Mouse (Mus musculus) heart, embryonic 13.5 days (tissue): ENCODE data around the gene Fuk. TPM values are rescaled to one million over a fixed set of nuclear protein-coding genes. Genes with fewer than 3 reads are reported as not detected.
"Not testable (repeated sequence)": the region's sequence is repeated elsewhere in the genome, so short reads cannot be mapped to it uniquely, and the experiment has no call there.

Experiments
- ATAC-seq: fragments of 200-750 bp; cut with Nextera tagmentation; 2 replicates; pipeline ENCODE4 v1.8.0; 2017; ENCODE audit warnings: moderate TSS enrichment; ENCODE audit not compliant: insufficient number of reproducible peaks, low FRiP score, low TSS enrichment; ENCODE audit errors: extremely low read depth
- H3K27ac ChIP-seq: fragments of 300-500 bp; sonication (generic); replicated peaks from 2 replicates; pipeline ENCODE4 v1.5.1; 2015; ENCODE audit warnings: moderate library complexity, mild to moderate bottlenecking, inconsistent platforms
- H3K27me3 ChIP-seq: fragments of 300-500 bp; sonication (generic); replicated peaks from 2 replicates; pipeline ENCODE4 v1.6.1; 2015; ENCODE audit warnings: mild to moderate bottlenecking, inconsistent platforms
- H3K36me3 ChIP-seq: fragments of 300-500 bp; sonication (generic); 2 replicates; pipeline ENCODE4 v1.6.1; 2015; ENCODE audit warnings: mild to moderate bottlenecking, inconsistent platforms
- H3K4me1 ChIP-seq: fragments of 300-500 bp; sonication (generic); 2 replicates; pipeline ENCODE4 v1.6.1; 2015; ENCODE audit warnings: inconsistent platforms
- H3K4me2 ChIP-seq: fragments of 300-500 bp; sonication (generic); 2 replicates; pipeline ENCODE4 v1.6.1; 2015; ENCODE audit warnings: inconsistent platforms, mild to moderate bottlenecking, moderate library complexity
- H3K4me3 ChIP-seq: fragments of 300-500 bp; sonication (generic); 2 replicates; pipeline ENCODE4 v1.5.1; 2015; ENCODE audit warnings: moderate library complexity, mild to moderate bottlenecking, inconsistent platforms
- H3K9ac ChIP-seq: fragments of 300-500 bp; sonication (generic); 2 replicates; pipeline ENCODE4 v1.6.1; 2015; ENCODE audit warnings: inconsistent platforms, mild to moderate bottlenecking, moderate library complexity
- H3K9me3 ChIP-seq: fragments of 300-500 bp; sonication (generic); 2 replicates; pipeline ENCODE4 v1.6.1; 2016; ENCODE audit warnings: inconsistent platforms
- WGBS: fragments of 180-500 bp; shearing (Covaris S2); methylation state at CpG from one replicate; pipeline ENCODE4 v1.1.7; 2015; ENCODE audit warnings: mixed read lengths; 5-methylcytosine and 5-hydroxymethylcytosine counted together
- polyA plus RNA-seq: library from polyadenylated mRNA; unstranded; fragments of >200 nt; fragmentation: Nextera tagmentation; extraction: Ambion mirVana; gene quantifications from 2 replicates; pipeline ENCODE4 v1.2.1, GENCODE M21; 2015

Gene Fuk
- polyA plus RNA-seq, 1 experiment from 2014 or later: 7.1 TPM

DNA sequence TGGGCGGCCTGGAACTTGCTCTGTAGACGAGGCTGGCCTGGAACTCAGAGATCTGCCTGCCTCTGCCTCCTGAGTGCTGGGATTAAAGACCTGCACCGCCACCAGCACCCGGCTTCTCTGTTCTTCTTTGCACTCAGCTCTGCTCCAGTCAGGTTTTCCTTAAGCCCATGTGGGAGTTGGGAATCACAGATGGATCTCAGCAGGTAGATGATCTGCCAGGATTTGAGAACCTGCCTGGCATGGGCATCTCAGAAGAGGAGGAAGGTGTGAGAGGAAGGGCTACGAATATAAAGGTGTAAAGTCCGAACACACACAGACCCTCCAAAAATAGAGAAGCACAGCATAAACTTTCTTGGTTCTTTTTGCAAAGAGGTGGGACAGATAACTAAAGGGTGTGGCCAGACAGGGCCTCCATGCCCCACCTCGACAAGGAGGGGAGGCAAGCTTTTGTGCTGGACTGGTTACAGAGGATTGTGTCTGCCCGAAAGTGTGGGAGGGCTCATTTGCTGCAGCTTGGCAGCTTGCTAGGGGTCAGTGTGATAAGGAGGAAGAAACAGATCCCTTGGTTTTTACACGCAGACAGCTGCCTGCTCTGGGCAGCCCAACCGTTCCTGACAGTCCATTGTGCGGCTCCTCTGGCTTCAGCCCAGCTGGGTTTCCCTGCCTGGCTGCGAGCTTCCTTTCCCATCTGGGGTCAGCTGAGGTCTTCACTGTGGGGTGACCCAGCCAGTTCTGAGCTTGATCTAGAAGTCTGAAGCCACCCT lies 29.1 kb upstream of the Fuk start:
- no peaks in the 10 kb centered on the region; the same call in 1 of the 2 replicates for H3K36me3 ChIP-seq
- H3K4me1 ChIP-seq: peaks cover 60% of the 10 kb centered on the region
- peak overlapping the region; percentile 40 for H3K4me2 ChIP-seq
- no peaks in the 10 kb centered on the region for H3K27me3 ChIP-seq
- H3K4me3 ChIP-seq: peak overlapping the region; percentile 10; the same call in 1 of the 2 replicates
- peak overlapping the region; percentile 47; the same call in 1 of the 2 replicates for H3K9ac ChIP-seq
- no peaks in the 10 kb centered on the region for H3K9me3 ChIP-seq
- H3K27ac ChIP-seq: peak overlapping the region; percentile 81
- ATAC-seq: peak; percentile 52; the same call in 1 of the 2 replicates
- 39% methylated on average over 12 of the region's 12 CpGs for WGBS

DNA sequence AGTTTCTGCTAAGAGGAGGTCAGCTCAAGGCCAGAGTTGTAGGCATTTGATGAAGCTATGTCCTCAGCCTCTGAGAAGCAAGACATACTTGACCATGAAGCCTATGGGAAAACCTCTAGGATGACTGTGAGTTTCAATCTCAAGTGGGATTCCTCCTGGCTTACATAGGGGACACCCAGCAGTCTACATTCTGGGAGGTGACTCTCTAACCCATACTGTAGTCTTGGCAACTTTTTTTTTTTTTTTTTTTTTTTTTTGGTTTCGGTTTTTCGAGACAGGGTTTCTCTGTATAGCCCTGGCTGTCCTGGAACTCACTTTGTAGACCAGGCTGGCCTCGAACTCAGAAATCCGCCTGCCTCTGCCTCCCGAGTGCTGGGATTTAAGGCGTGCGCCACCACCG lies 27.4 kb upstream of the Fuk start:
- H3K4me1 ChIP-seq: peaks cover 67% of the 10 kb centered on the region
- not testable (repeated sequence) for H3K36me3 ChIP-seq, H3K4me3 ChIP-seq, ATAC-seq, H3K9me3 ChIP-seq, H3K4me2 ChIP-seq, H3K27ac ChIP-seq, H3K9ac ChIP-seq, H3K27me3 ChIP-seq
- 92% methylated on average over 7 of the region's 8 CpGs for WGBS

DNA sequence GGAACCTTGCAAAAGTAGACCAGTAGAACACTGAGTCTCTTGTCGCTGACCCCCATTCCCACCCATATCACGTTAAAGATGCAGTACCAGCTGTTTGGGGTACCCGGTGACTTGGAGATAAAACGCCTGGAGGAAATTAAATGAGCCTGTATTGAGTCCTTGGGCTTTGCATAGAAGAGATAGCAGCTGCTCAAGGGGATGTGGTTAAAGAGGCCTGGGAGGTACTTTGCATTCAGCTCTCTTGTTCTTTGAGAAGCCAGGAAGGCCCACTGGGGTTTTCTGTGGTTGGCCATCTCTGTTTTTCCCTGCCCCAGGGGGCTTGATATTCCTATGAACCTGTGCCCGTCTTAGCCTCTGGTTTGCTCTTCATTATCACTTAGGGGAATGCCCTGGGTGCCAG lies 26.8 kb upstream of the Fuk start:
- ATAC-seq: no peak
- H3K27me3 ChIP-seq: no peaks in the 10 kb centered on the region
- no peak overlapping the region for H3K9ac ChIP-seq
- 50% methylated on average over 5 of the region's 5 CpGs for WGBS
- H3K27ac ChIP-seq: peak overlapping the region; percentile 2; the same call in 1 of the 2 replicates
- no peaks in the 10 kb centered on the region for H3K9me3 ChIP-seq
- H3K36me3 ChIP-seq: 0 out of 2 replicates have a peak, but pooled peaks cover 3% of the 10 kb centered on the region
- peaks cover 67% of the 10 kb centered on the region for H3K4me1 ChIP-seq
- no peak overlapping the region for H3K4me3 ChIP-seq
- H3K4me2 ChIP-seq: no peak overlapping the region

DNA sequence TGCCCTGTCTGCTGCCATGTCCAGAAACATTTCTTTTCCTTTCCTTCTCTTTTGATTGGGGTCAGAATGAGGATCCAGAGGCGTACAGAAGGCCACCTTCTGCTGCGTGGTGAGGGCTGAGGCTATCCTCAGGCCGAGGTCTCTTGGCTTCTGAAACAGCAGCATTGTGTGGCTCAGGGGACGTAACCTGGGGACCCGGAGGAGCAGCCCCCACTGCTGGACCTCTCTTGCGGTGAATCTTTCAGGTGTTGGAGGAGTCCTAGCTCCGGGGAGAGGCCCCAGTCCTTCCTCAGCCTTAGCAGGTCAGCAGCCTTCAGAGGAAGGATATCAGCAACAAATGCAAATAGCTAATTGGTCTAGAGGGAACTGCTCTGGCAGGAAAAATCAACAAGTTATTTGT lies 26.1 kb upstream of the Fuk start:
- 0 out of 2 replicates have a peak, but pooled peaks cover 3% of the 10 kb centered on the region for H3K36me3 ChIP-seq
- no peak overlapping the region for H3K4me2 ChIP-seq
- no peaks in the 10 kb centered on the region for H3K9me3 ChIP-seq
- ATAC-seq: no peak
- H3K27ac ChIP-seq: no peak overlapping the region
- H3K4me3 ChIP-seq: no peak overlapping the region
- H3K4me1 ChIP-seq: peaks cover 65% of the 10 kb centered on the region
- H3K27me3 ChIP-seq: no peaks in the 10 kb centered on the region
- H3K9ac ChIP-seq: no peak overlapping the region
- WGBS: 71% methylated on average over 7 of the region's 7 CpGs

DNA sequence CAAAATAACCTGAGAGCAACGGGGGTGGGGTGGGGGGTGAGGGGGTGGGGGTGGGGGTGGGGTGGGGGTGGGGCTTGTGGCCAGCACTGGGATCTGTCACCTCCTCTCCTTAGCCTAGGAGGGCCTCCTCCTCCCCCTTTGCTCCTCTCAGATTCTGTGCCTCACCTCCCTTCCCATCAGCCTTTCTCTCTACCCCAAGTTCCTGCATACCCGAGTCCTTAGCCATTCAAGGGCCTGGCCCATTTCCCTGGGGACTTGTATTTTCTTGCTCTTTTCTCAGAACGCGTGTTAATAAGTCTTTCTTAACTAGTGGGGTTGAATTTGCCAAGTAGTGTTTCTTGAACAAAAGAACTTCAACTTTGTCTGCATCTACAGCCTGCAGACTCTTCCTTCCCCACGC lies 24.4 kb upstream of the Fuk start:
- H3K9me3 ChIP-seq: no peaks in the 10 kb centered on the region
- H3K4me1 ChIP-seq: peaks cover 61% of the 10 kb centered on the region
- no peak overlapping the region for H3K4me2 ChIP-seq
- no peak overlapping the region; the same call in 1 of the 2 replicates for H3K27ac ChIP-seq
- no peaks in the 10 kb centered on the region for H3K27me3 ChIP-seq
- H3K9ac ChIP-seq: 0 out of 2 replicates have a peak overlapping the region, but pooled peaks have one; percentile 6
- peaks cover 11% of the 10 kb centered on the region; the same call in 1 of the 2 replicates for H3K36me3 ChIP-seq
- 38% methylated on average over 5 of the region's 5 CpGs for WGBS
- no peak overlapping the region for H3K4me3 ChIP-seq
- no peak for ATAC-seq

DNA sequence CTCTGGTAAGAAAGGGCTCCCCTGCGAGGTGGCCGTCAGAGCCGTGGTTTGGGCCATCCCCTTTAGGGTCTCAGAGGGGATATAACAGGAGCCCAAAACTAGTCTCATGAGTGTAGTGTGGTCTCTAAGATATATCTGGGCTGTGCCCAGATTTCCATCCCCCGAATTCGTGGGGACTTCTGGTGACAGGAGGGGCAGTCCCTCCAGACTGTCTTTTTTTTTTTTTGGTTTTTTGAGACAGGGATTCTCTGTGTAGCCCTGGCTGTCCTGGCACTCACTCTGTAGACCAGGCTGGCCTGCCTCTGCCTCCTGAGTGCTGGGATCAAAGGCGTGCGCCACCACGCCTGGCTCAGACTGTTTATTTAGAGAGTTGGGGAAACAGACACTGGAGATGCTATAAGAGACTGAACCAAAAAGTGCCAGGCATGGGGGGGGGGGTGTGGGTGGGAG lies 23.4 kb upstream of the Fuk start:
- H3K27me3 ChIP-seq: no peaks in the 10 kb centered on the region
- no peak overlapping the region for H3K4me2 ChIP-seq
- H3K36me3 ChIP-seq: peaks cover 11% of the 10 kb centered on the region; the same call in 1 of the 2 replicates
- H3K9ac ChIP-seq: no peak overlapping the region
- ATAC-seq: no peak
- peaks cover 61% of the 10 kb centered on the region for H3K4me1 ChIP-seq
- no peaks in the 10 kb centered on the region for H3K9me3 ChIP-seq
- no peak overlapping the region for H3K4me3 ChIP-seq
- no peak overlapping the region for H3K27ac ChIP-seq
- WGBS: 71% methylated on average over 8 of the region's 8 CpGs

DNA sequence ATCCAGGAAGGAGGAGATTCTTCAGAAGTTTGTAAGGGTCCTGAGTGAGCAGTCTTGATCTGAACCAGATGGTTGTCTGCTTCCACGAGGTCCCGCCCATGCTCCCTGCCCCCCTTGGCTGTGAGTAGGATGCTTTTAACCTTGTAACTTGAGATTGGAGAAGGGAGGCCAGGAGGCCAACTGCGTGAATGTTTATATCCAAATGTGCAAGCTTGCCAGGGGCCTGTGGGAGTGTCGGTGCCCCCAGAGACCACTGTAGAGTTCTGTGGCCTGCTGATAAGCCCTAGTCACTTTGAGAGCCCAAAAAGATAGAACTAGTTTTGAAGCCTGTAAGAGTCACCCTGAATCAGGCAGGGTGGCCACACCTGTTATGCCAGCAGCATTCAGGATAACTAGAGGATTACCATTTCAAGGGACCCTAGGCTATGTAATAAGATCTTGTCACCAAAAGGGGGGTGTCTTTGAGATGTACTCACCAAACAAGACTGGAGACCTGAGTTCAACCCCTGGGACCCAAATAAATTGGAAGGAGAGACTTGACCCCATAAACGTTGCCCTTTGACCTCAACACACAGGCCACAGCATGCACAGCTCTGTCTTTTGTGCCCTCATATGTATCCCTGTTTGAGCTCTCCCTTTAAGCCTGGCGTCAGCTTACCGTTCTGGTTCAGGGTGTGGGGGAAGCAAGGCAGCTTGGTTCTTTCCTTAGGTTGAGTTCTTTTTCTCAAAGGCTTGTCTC lies 19.4 kb upstream of the Fuk start:
- H3K27ac ChIP-seq: peak overlapping the region; percentile 86
- peaks cover 11% of the 10 kb centered on the region; the same call in 1 of the 2 replicates for H3K36me3 ChIP-seq
- no peaks in the 10 kb centered on the region for H3K27me3 ChIP-seq
- peaks cover 50% of the 10 kb centered on the region for H3K4me1 ChIP-seq
- H3K4me2 ChIP-seq: peak overlapping the region; percentile 81
- no peaks in the 10 kb centered on the region for H3K9me3 ChIP-seq
- peak overlapping the region; percentile 93 for H3K4me3 ChIP-seq
- H3K9ac ChIP-seq: peak overlapping the region; percentile 96
- no peak for ATAC-seq
- 24% methylated on average over 7 of the region's 7 CpGs for WGBS

DNA sequence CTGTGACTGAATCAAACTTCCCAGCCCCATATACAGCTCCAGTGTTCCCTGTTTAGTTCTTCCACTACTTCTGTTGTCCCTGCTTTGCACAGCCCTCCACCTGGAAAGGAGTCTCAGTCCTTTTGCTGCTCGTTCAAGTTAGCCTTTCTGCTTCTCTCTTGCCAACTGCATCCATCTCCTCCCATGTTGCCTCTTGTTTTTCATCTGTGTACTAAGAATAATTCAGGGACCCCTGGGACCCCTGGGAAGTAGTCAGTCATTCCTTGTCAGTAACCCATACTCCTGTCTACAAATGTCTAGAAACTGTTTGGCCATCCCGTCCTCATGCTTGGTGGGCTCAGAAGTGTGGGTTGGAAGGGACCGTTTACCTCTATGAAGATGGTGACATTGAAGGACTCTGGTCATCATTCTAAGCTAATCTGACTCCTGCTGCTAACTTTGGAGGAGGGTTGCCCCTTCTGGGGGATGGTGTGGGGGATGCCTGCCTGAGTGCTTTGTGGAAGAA lies 18.5 kb upstream of the Fuk start:
- H3K4me2 ChIP-seq: peak overlapping the region; percentile 81
- no peaks in the 10 kb centered on the region for H3K9me3 ChIP-seq
- H3K9ac ChIP-seq: peak overlapping the region; percentile 96
- H3K4me1 ChIP-seq: peaks cover 42% of the 10 kb centered on the region
- H3K4me3 ChIP-seq: peak overlapping the region; percentile 93
- H3K27me3 ChIP-seq: no peaks in the 10 kb centered on the region
- peaks cover 11% of the 10 kb centered on the region; the same call in 1 of the 2 replicates for H3K36me3 ChIP-seq
- 20% methylated on average over 3 of the region's 3 CpGs for WGBS
- peak overlapping the region; percentile 86 for H3K27ac ChIP-seq
- no peak for ATAC-seq

DNA sequence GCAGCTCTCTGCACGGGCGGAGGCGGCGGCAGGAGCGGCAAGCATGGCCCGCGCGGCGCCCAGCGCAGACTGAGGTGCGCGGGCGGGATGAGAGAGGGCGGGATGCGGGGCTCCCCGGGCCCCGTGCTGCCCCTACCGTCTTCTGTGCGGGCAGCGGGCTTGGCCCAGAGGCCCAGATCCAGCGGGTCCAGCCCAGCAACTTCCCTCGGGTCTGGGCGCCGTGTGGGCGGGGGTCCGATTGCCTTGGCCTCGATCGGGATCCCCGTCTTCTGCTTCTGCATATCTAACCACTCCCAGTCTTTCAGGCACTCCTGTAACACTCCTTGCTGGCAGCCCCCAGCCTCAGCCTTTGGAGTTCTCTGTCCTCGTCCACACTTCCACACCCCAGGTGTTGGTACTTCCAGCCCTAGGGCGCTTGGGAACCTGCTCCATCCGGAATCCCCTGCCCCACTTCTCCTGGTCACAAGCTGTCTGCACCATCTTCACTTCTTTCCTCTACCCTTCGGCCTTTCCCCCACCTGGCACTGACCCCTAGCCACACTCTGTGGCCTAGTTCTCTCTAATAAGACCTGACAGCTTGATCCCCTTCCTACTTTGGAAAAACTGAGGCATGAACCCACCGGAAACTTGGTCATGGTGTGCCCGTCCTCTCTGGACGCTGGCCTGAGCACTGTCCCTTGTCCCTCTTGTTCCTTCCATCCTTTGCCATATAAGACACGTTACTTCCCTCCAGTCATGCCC lies 17.9 kb upstream of the Fuk start:
- H3K4me2 ChIP-seq: peak overlapping the region; percentile 81
- ATAC-seq: peak; percentile 7; the same call in 1 of the 2 replicates
- H3K27me3 ChIP-seq: no peaks in the 10 kb centered on the region
- peaks cover 11% of the 10 kb centered on the region; the same call in 1 of the 2 replicates for H3K36me3 ChIP-seq
- H3K27ac ChIP-seq: peak overlapping the region; percentile 86
- H3K9me3 ChIP-seq: no peaks in the 10 kb centered on the region
- 1% methylated on average over 33 of the region's 37 CpGs for WGBS
- peak overlapping the region; percentile 96 for H3K9ac ChIP-seq
- peaks cover 36% of the 10 kb centered on the region for H3K4me1 ChIP-seq
- peak overlapping the region; percentile 93 for H3K4me3 ChIP-seq

DNA sequence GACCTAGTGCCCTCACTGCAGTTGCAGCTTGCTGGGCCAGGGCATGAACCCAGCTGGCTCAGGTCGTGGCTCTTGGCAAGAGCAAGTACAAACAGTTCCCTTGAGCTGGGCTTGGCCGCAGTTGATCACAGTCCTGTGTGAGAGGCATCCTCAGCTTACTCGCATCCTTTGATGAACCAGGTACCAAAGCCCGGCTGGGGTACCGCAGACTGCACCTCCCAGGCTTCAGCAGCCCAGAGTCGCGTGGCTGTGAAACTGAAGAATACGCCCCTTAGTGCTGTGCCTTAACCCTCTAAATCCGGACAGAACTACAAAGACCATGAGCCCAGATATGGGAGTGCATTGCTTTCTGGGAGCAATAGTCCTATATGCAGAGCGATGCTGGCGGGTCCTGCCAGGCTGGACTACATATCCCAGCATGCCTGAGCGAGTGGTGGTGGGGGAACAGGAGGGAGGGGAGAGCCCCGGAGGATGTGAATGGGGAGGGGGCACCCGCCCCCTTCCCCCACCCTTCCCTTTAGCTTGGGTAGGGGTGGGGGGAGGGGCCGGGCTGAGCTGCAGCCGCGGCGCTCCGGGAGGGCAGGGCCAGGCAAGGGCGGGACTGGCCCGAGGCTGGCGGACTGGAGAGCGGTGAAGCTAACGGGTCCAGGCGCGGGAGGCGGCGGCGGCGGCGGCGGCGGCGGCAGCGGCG lies 17.2 kb upstream of the Fuk start, which contains the start of gene St3gal2:
Gene St3gal2 (plus strand): TSS at position 582 of the 691 bp plus-strand sequence.
- peak within 1 kb of the TSS; percentile 86 for H3K27ac ChIP-seq
- peaks cover 10% of the 10 kb centered on the region; the same call in 1 of the 2 replicates for H3K36me3 ChIP-seq
- 2% methylated on average over 18 of the region's 36 CpGs for WGBS
- H3K4me1 ChIP-seq: peaks cover 36% of the 10 kb centered on the region
- peak within 1 kb of the TSS; percentile 81 for H3K4me2 ChIP-seq
- peak within 1 kb of the TSS; percentile 93 for H3K4me3 ChIP-seq
- peak; percentile 90 for ATAC-seq
- H3K9me3 ChIP-seq: no peaks in the 10 kb centered on the region
- H3K9ac ChIP-seq: peak within 1 kb of the TSS; percentile 96
- no peaks in the 10 kb centered on the region for H3K27me3 ChIP-seq
